Mouse (Mus musculus): ENCODE data around the gene Syt11.
"Not testable (repeated sequence)": the region's sequence is repeated elsewhere in the genome, so short reads cannot be mapped to it uniquely, and the experiment has no call there.

The Syt11 gene

DNA sequence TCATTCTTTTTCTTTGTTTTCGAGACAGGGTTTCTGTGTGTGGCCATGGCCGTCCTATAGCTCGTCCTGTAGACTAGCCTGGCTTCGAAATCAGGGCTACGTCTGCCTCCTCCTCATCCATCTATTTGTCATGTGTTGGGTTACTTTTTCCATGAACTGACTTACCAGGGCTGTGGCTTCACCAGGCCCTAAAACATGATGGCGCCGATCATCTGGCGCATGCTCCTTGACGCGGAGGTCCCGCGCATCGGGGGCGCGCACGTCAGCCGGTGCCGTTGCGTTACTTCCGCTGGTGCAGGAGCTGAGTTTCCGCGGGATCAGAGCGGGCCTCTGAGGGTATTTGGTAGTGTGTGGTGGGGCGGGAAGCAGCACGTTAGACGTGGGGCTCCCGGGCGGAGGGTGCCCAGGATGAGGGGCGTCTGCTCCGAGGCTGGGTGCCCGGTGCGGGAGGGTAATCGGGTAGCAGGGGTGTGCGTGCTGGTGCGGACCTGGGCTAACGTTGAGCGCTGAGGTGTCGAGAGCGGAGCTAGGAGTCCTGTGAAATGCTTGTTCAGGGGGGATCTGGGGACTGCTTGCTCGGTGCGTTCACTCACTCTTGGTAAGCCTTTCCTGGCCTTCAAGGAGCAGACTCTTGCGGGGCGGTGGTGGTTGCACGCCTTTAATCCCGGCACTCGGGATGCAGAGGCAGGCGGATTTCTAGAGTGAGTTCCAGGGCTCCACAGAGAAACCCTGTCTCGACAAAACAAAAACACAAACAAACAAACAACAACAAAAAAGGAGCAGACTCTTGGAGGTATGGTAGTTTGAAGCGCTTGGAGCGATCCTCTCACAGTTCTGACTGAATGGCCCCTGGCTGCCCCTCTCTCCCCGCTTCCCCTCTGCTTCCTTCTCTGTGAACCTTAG is at the start of gene Syt11:
Gene Syt11 (minus strand): TSS at position 226 of the 903 bp plus-strand sequence.
- peak; percentile 30 to 64 for DNase-seq

DNA sequence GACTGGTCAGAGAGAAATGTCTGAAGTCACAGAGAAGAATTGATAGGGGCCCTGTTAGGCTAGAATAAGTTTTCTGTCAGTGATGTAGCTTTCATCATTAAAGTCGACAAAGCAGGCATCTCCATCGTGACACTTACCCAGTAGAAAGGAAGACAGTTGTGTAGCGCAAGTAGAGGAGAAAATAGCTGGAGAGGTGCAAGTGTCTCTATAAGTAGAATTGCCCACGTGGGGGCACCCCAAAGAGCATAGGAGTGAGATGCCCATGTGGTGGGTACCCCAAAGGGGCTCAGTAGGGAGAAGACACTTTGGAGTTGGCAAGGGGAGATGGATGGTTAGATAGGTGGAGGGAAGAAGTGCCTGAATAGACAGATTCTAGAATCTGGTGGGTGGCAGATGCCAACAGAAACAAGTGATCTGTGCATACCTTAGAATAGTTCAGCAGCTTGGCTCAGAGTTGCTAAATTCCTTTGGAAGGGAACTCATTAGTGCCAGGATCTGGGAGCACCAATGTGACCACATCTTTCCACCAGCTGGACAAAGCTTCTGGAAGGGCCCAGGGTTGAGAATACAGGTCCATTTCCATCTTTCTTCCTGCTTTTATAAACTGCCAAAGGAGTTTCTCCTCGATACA is 29.1 kb upstream of the Syt11 start:
- DNase-seq = no peak

DNA sequence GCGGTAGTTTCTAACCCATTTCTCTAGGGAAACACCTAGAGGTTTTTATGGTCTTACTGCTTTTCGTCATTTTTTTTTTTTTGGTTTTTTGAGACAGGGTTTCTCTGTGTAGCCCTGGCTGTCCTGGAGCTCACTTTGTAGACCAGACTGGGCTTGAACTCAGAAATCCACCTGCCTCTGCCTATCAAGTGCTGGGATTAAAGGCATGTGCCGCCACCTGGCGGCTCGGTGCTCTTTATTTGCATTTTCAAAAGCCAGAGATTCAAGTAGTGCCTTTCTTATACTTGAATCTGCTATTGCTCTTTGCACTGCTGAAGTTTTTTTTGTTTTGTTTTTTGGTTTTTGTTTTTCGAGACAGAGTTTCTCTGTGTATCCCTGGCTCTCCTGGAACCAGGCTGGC is 22.5 kb upstream of the Syt11 start:
- not testable (repeated sequence) for DNase-seq

DNA sequence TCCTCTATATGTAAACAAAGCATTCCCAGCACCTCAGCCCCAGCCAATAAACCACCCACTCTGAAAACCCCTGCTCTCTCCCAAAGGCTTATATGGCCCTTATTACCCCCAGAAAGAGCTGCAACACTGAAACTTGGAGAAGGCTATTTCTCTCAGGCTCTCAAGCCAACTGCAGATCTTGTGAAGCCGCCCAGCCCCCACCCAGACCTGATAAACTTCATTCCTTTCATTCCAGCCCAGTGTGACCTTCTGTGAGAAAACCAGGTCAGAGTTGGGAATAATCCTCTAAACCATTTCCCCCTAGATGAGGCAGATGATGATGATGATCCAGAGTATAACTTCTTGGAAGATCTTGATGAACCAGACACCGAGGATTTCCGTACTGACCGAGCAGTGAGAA is 13.1 kb upstream of the Syt11 start:
- not testable (repeated sequence) for DNase-seq

DNA sequence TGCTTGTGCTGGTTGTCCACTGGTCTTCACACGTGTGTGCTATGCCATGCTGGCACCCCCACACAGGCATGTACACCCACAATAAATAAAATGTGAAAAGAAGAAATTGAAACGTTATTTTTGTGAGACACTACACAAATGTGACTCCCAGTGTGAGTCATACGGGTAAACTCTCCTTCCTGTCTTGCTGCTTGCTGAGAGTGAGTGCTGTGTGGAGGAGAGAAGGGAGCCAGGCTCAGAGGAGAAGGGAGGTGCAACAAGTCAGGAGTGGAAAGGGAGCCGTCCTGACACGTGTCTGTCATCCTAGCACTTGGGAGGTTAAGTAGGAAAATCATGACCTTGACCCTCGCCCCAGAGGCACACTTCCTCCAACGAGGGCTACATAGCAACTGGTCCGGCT is 11.8 kb upstream of the Syt11 start:
- DNase-seq = not testable (repeated sequence)

DNA sequence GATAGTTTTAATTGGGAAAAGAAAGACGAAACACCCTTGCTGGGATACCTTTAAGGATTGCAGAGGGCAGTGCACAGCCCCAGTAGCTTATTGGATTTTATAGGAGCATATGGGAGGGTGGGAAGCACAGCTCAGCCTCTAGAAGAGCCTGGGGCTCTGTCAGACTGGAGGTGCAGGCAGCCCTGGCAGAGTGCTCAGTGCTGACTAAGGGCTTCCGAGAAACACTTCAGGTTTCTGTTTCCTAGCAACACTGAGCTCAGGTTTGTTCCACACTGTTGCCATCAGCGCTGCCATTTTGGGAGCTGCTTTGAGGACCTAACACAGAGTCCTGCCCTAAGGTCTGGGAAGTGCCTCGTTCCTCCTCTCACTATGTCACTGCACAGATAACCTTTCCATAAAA is 11.4 kb upstream of the Syt11 start:
- not testable (repeated sequence) for DNase-seq

DNA sequence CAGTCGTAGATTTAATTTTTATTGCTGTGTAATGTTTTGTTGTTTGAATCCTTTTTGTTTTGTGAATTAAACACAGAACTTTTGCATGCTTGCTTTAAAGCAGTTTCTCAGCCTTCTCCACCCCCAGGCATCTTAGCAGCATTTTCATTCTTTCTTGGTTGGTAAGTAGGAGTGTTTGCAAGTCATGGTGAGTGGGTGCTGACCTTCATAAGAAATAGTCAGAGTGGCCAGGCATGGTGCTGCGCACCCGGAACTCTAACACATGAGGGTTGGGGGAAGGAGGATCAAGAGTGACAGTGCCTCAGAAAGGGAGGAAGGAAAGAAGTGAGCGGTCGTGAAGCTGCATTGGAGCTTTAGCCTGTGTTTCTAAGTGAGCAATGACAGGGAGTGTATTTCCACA is 9.9 kb upstream of the Syt11 start:
- no peak for DNase-seq

DNA sequence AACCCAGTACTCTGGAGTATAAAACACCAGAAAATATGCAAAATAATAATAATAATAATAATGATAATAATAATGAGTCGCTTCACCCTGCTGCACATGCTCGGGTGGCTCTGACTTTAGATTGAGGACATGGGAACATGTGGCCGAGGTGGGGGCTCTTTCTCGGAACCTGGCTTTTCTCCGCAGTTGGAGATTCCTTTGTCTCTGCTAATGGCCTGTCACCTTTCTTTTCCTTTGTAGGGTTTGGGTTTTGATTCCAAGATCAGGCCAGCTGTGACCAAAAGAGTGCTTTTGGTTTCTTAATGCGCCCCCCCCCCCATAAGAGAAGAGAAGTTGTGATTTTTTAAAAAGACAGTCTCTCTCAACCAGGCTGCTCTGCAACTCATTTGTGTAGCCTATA is 1.8 kb downstream of the Syt11 start:
- DNase-seq = not testable (repeated sequence)

DNA sequence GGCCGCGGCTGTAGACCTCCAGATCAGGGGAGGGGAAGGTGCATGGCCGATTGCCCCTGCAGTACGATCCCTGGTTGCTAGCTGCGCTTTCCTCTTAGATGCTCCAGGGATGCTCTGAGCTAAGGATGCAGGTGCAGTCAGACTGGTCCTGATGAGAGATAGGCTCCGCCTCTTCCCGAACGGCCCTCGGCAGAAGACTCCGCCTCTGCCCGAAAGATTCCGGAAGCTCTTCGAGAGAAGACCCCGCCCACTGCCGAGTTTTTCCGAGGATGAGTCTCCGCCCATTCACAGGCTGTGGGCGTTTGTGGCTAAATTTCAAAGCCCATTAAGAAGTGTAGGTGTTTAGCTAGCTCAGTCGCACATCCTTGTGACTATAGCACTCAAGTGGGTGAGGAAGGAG is 2.6 kb downstream of the Syt11 start:
- DNase-seq = peak; percentile 94 to 95

DNA sequence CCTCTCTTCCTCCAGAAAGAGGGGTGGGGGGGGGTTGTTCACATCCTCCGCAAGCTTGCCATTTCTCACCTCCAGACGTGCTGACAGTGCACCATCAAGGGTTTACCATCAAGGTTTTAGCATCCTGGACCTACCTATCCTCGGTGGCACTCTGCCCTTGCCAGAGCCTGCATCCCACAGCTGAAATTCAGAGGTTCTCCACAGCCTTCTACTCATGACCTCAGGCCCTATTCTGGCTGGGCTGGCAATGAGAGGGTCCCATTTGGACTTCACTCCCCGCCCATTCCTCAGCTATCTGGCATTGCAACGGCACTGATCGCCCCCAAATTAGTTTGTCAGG is 3.1 kb downstream of the Syt11 start:
- not testable (repeated sequence) for DNase-seq

DNA sequence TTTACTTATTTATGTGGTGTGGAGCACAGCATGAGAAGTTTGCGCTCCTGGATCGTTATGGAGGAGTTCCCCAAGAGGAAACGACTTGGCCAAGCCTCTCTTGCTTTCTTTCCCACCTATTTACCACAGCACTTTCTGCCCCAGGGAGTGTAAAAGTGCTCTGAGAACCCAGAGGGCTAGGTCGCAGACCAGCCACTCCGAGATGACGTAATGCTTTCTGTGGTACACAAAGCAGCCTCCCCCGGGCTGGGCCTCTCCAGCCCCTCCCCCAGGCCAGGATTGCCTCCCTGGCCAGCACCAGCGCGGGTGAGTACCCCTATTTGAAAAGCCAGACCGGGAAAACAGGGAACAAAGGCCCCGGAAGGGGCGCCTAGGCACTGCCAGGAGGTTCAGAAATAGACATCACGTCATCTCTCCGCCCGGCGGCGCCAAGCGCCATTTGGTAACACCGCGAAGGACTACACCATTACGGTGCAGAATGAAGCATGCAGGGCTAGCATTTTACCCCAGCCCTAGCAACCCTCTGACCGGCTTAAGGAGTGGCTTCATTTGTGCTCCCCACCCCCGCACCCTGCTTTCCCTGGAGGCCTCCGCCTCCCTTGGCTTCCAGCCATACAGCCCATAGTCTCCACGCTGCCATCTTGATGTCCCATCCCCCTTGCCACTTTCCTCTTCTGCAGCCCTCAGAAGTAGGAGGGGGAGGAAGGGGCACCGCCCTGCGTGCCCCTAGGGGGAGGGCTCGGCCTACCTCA is 3.6 kb downstream of the Syt11 start:
- DNase-seq = peak; percentile 83

DNA sequence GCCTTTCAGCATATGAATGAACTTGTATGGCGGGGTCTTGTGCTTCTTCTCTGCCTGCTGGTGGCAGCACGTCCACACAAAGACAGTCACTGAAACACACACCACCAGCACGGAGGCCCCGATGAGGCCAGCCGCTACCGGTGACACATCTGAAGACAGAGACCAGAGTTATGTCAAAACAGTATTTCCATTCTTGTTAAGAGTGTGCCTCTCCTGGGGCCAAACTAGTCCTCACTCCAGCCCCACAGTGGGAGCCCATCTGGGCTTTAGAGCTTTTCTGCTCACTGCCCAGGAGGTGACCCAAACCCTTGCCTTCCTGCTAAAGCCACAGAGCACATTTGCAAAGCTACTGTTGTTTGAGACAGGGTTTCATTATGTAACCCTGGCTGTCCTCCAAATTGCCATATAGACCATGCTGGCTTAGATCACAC is 12.5 kb downstream of the Syt11 start:
- DNase-seq = peak in 1 of 2 experiments; percentile 45

DNA sequence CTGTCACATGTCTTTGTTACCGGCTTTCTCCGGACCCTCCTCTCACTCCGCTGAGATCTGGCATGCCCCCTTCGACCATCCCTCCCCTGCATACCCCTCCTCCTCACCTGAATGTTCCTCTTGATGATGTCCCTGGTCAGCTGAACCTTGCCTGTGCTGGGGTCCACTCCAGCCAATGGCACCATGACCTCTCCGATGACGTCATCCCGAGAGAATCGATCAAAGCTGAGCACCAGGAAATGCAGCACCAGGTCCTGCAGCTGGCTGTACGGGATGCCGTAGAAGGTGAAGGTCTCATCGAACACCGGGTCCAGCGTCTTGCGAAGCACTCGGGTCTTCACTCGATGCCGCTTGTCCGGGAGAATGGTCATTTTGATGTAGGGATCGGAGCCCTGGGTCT is 13.3 kb downstream of the Syt11 start:
- DNase-seq = no peak

DNA sequence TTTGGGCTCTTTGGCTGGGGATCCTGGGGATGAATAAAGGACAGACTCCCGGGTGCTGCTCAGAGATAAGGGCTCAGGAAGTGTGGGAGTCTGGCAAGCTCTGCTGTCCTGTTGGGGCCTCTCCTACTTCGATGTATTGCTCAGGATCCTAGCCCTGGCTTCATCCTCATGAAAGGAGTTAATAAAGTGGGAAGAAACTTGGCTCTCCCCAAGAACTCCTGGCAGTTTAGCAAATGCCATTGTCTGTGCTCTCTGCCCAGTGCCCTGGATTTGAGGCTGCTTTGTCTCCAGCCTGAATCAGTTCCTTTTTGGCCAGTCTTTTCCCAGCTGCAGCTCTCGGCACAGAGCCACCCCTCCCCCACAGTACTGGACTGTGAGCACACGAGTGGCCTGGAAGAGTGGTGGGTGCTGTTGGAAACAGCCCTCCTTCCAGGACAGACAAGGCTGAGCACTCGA is 16.9 kb downstream of the Syt11 start:
- DNase-seq = peak; percentile 67 to 80

DNA sequence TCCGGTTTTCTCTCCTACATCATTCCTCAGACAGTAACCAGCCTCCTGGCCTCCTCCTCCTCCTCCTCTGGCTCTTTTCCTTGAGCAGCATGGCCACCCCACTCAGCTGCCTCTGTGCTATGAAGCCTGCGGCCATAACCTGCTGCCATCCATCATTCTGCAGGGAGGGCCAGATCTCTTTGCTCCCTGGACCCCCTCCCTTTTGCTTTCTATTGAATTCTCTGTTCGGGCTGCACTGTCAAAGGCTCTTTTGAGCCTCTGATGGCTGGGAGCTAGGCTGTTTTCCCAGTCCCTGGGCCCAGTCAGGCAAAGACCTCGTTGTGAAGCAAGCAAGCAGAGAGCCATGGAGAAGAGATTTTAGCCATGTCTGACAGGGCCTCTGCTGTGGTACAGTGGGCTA is 18.7 kb downstream of the Syt11 start:
- no peak for DNase-seq

DNA sequence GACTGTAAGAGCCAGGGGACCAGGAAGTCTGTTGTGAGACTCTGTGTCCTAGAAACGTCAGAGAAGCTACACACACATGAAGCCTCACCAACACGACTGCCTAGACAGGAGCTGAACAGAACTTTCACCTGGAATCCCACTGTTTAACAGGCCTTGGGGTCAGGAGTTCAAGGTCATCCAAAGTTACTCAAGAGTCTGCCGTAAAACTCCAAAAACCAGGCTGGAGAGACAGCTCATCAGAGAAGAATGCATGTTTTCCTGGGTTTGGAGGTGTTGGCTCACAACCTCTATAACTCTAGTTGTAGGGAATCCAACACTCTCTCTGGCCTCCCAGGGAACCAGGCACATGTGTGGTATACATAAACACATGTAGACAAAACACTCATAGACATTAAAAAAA is 19.4 kb downstream of the Syt11 start:
- DNase-seq = no peak

DNA sequence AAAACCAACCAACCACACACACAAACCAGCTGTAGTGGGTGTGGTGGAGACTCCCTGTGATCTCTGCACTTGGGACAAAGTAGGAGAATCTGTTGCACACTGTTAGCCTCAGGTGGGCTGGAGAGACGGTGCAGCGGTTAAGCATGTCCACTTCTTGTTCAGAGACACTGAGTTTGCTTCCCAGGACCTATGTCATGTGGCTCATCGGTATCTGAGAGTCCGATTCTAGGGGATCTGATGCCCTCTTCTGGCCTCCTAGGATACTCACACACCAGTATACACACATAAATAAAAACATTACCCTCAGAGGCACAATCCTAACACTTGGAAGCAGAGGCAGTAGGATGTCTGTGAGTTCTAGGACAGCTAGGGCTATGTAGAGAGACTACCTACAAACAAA is 20.7 kb downstream of the Syt11 start:
- DNase-seq = no peak

DNA sequence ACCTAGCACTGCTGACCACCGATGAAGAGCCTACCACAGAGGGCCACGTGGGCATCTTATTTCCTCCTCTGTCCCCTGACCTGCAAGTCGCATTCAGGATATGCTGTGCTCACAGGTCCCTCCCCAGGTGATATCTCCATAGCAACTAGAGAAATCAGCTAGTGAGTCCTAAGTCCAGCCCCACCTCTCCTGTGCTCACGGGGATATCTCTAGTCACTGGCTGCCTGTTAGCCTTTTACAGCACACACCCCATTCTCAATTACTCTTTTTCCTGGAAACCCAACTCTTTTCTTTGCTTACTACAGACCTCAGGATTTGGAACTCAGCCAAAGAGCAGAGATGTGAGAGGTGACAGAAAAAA is 28.1 kb downstream of the Syt11 start:
- no peak for DNase-seq

DNA sequence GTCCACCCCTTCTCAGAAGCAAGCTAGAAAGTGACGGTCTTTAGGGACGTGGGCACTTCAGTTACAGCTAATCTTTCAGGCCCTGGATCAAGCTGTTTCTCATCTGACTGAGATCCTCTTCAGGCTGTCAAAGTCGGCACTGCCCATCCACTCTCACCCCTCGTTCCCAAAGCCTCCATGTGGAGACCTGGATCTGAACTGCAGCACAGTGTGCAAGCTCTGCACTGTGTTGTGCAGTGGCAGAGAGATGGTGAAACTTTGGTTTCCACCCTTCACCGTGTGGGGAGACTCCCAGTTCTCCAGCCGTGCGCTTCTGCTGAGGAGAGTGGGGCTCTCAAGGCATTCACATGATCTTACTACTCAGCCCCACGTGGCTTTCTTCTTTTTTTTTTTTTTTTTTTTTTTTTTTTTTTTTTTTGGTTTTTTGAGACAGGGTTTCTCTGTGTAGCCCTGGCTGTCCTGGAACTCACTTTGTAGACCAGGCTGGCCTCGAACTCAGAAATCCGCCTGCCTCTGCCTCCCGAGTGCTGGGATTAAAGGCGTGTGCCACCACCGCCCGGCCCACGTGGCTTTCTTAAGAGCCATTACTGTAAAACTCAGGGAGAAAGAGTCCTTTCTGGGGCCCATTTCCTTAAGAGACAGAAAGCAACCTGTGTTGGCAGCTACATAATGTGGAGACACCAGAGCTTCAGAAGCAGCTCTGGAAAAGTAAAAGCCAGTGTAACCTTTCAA is 28.7 kb downstream of the Syt11 start:
- DNase-seq = no peak

DNA sequence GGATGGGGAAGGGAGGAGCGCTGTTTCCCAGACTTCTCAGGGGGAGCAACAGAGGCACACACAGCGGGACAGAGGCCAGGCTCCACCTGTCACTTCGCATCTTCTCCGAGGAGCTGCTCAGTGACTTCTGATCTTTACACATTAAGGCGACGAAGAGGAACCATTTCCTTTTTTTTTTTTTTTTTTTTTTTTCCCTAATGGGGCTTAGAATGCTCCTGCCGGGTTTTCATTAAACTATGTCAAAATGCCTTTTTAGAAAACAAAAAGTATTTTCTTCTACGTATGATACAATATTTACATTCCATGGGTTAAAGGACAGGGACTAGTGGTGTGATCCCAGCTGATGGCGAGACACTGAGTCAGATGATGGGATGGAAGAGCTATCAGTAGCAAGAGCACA is 29.4 kb downstream of the Syt11 start:
- peak in 1 of 2 experiments; percentile 36 for DNase-seq

DNA sequence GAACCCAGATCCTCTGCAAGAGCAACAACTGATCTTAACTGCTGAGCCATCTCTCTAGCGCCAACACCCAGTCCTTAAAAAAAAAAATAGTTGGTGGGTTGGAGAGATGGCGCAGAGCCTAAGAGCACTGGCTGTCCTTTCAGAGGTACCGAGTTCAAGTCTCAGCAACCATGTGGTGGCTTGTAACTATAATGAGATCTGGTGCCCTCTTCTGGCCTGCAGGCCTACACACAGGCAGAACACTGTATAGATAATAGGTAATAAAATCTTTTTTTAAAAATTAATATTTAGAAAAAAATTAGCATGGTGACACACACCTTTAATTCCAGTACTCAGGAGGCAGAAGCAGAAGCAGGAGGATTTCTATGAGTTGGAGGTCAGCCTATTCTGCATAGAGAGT is 34.8 kb downstream of the Syt11 start:
- no peak for DNase-seq

DNA sequence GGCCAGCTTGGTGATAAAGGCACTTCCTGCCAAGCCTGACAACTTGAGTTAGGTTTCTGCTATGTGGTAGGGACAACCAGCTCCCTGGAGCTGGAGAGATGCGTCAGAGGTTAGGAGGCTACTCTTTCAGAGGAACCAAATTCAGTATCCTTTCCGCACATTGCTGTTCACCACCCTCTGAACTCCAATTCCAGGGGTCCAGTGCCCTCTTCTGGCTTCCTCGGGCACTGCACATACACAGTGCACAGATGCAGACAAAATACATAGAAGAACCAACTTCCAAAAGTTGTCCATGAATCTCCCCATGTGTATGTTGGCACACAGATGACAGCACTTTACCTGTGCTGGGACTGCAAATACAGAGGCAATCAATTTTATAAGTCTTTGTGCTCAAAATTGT is 36.3 kb downstream of the Syt11 start:
- peak; percentile 59 to 76 for DNase-seq

DNA sequence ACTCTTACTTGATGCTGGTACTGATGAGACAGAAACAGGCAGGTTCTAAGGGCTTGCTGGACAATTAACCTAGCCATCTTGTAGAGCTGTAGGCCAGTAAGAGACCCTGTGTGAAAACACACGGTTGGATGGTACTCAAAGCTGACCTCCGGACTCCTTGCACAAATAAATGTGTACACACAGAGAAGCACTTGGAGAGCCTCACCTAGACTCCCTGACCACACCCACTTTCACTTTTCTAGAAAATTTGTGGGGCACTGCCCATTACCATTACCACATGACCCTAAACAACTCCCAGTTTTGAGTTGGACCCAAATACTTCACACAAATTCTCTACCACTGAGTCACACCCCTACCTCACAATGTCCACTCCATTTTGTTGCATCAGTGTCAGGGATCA is 38.4 kb downstream of the Syt11 start:
- DNase-seq = no peak

All from cerebellum, postnatal 25 days (tissue).